Mouse (Mus musculus) CH12.LX (cell line): Measurements from ENCODE around the gene Fcer1g. TPM values are rescaled to one million over a fixed set of nuclear protein-coding genes. Genes with fewer than 3 reads are reported as not detected.

Experiments
- DNase-seq: peaks from one replicate; pipeline ENCODE4 v3.0.0-alpha.2; 2013; ENCODE audit errors: extremely low read depth
- H3K27ac ChIP-seq: 2 replicates; pipeline ENCODE4 v1.5.1; 2012; ENCODE audit warnings: low read depth, mild to moderate bottlenecking, control low read depth, moderate library complexity; ENCODE audit not compliant: insufficient read depth
- H3K27me3 ChIP-seq: replicated peaks from 2 replicates; pipeline ENCODE3; 2012; ENCODE audit warnings: inconsistent platforms
- H3K36me3 ChIP-seq, 2 experiments: replicated peaks in 1 of 2; 2 replicates each; pipeline versions ENCODE3 to v1.6.1; 2012; ENCODE audit warnings: inconsistent platforms in 1 of 2, low read length in 1 of 2, mild to moderate bottlenecking in 1 of 2, mixed read lengths in 1 of 2, moderate library complexity in 1 of 2; ENCODE audit not compliant: control insufficient read depth in 1 of 2, insufficient read depth in 1 of 2
- H3K4me1 ChIP-seq, 2 experiments: 2 replicates each; pipeline ENCODE4 v1.6.1; 2012; ENCODE audit warnings: inconsistent platforms in 1 of 2, moderate library complexity in 1 of 2; ENCODE audit not compliant: insufficient read depth in 2 of 2, control insufficient read depth in 1 of 2
- H3K4me2 ChIP-seq: 2 replicates; pipeline ENCODE4 v1.6.1; 2012; ENCODE audit warnings: low read depth, mild to moderate bottlenecking, control low read depth; ENCODE audit not compliant: poor library complexity, insufficient read depth, severe bottlenecking
- H3K4me3 ChIP-seq, 3 experiments: fragments of 150-350 bp in 1 of 3; sonication (generic) in 1 of 3; replicated peaks in 1 of 3; 2 replicates each; pipeline versions ENCODE3 to v1.5.1; 2011 to 2012; ENCODE audit warnings: low read depth in 2 of 3, low read length in 2 of 3, mild to moderate bottlenecking in 2 of 3, moderate library complexity in 2 of 3, control low read depth in 1 of 3, improper control_type of control experiment in 1 of 3, inconsistent platforms in 1 of 3, mixed read lengths in 1 of 3; ENCODE audit not compliant: poor library complexity in 1 of 3
- H3K79me2 ChIP-seq: replicated peaks from 2 replicates; pipeline ENCODE4 v1.6.1; 2012; ENCODE audit warnings: mild to moderate bottlenecking, moderate library complexity; ENCODE audit not compliant: control insufficient read depth, poor library complexity, insufficient read depth, severe bottlenecking; ENCODE audit errors: extremely low read depth
- H3K9ac ChIP-seq: 2 replicates; pipeline ENCODE4 v1.6.1; 2012; ENCODE audit warnings: low read depth, mild to moderate bottlenecking, control low read depth, moderate library complexity; ENCODE audit not compliant: insufficient read depth
- H3K9me3 ChIP-seq: replicated peaks from 2 replicates; pipeline ENCODE3; 2012; ENCODE audit warnings: low read length, inconsistent platforms, mixed read lengths
- CHD2 ChIP-seq: IDR thresholded peaks from 2 replicates; pipeline ENCODE4 v1.6.1; 2011; ENCODE audit warnings: low read length, improper control_type of control experiment
- CTCF ChIP-seq, 2 experiments: IDR thresholded peaks in 1 of 2; conservative IDR thresholded peaks in 1 of 2; 2 replicates each; pipeline ENCODE4 v1.5.1; 2011 to 2012; ENCODE audit warnings: low read depth in 2 of 2, low read length in 2 of 2, improper control_type of control experiment in 1 of 2, inconsistent platforms in 1 of 2, mild to moderate bottlenecking in 1 of 2, moderate library complexity in 1 of 2
- E2F4 ChIP-seq: IDR thresholded peaks from 2 replicates; pipeline ENCODE4 v1.6.1; 2011; ENCODE audit warnings: low read depth, low read length, improper control_type of control experiment; ENCODE audit not compliant: insufficient replicate concordance
- HCFC1 ChIP-seq: IDR thresholded peaks from 2 replicates; pipeline ENCODE4 v1.6.1; 2012; ENCODE audit warnings: low read depth, mild to moderate bottlenecking, inconsistent platforms, low read length, improper control_type of control experiment
- IRF4 ChIP-seq: IDR thresholded peaks from 2 replicates; pipeline ENCODE4 v1.6.1; 2014; ENCODE audit warnings: low read depth, mild to moderate bottlenecking, inconsistent platforms, low read length, improper control_type of control experiment
- JUND ChIP-seq: conservative IDR thresholded peaks from 2 replicates; pipeline ENCODE4 v1.6.1; 2011; ENCODE audit warnings: low read depth, low read length, improper control_type of control experiment
- KAT2A ChIP-seq: IDR thresholded peaks from 2 replicates; pipeline ENCODE4 v1.6.1; 2012; ENCODE audit warnings: low read length, improper control_type of control experiment, inconsistent platforms; ENCODE audit not compliant: insufficient replicate concordance
- MAX ChIP-seq: IDR thresholded peaks from 2 replicates; pipeline ENCODE4 v1.6.1; 2011; ENCODE audit warnings: low read length, improper control_type of control experiment
- MAZ ChIP-seq: IDR thresholded peaks from 2 replicates; pipeline ENCODE4 v1.6.1; 2012; ENCODE audit warnings: low read depth, mild to moderate bottlenecking, inconsistent platforms, low read length, improper control_type of control experiment, moderate library complexity
- MEF2A ChIP-seq: IDR thresholded peaks from 2 replicates; pipeline ENCODE4 v1.6.1; 2014; ENCODE audit warnings: low read depth, mild to moderate bottlenecking, inconsistent platforms, low read length, improper control_type of control experiment, borderline replicate concordance
- MXI1 ChIP-seq: IDR thresholded peaks from 2 replicates; pipeline ENCODE4 v1.6.1; 2011; ENCODE audit warnings: mild to moderate bottlenecking, low read depth, low read length, improper control_type of control experiment
- MYC ChIP-seq: IDR thresholded peaks from 2 replicates; pipeline ENCODE4 v1.6.1; 2011; ENCODE audit warnings: low read depth, mild to moderate bottlenecking, improper control_type of control experiment, low read length
- NRF1 ChIP-seq: IDR thresholded peaks from 2 replicates; pipeline ENCODE4 v1.6.1; 2014; ENCODE audit warnings: low read depth, mild to moderate bottlenecking, inconsistent platforms, low read length, improper control_type of control experiment, moderate library complexity
- PAX5 ChIP-seq: IDR thresholded peaks from 2 replicates; pipeline ENCODE4 v1.6.1; 2012; ENCODE audit warnings: low read length, inconsistent platforms, mixed read lengths
- POLR2A ChIP-seq: IDR thresholded peaks from 2 replicates; pipeline ENCODE4 v1.6.1; 2011; ENCODE audit warnings: low read depth, mild to moderate bottlenecking, improper control_type of control experiment, low read length
- POLR2AphosphoS2 ChIP-seq: IDR thresholded peaks from 2 replicates; pipeline ENCODE4 v1.6.1; 2011; ENCODE audit warnings: low read depth, low read length, improper control_type of control experiment
- RAD21 ChIP-seq: IDR thresholded peaks from 2 replicates; pipeline ENCODE4 v1.6.1; 2011; ENCODE audit warnings: low read depth, mild to moderate bottlenecking, low read length, improper control_type of control experiment, moderate library complexity
- RCOR1 ChIP-seq: conservative IDR thresholded peaks from 2 replicates; pipeline ENCODE4 v1.6.1; 2012; ENCODE audit warnings: low read depth, mild to moderate bottlenecking, inconsistent platforms, low read length, improper control_type of control experiment
- SMC3 ChIP-seq: IDR thresholded peaks from 2 replicates; pipeline ENCODE4 v1.6.1; 2011; ENCODE audit warnings: low read depth, low read length, improper control_type of control experiment
- USF1 ChIP-seq: IDR thresholded peaks from 2 replicates; pipeline ENCODE4 v1.6.1; 2014; ENCODE audit warnings: low read depth, mild to moderate bottlenecking, inconsistent platforms, low read length, improper control_type of control experiment
- ZMIZ1 ChIP-seq: IDR thresholded peaks from 2 replicates; pipeline ENCODE4 v1.6.1; 2012; ENCODE audit warnings: low read depth, mild to moderate bottlenecking, inconsistent platforms, low read length, improper control_type of control experiment
- dilution Hi-C: fragments of 300-500 bp; cut with MboI; formaldehyde crosslinking; loops from 2 replicates; pipeline ENCODE4 v1.14.3; 2020; ENCODE audit warnings: low sequenced_read_pairs; ENCODE audit not compliant: extremely low pct_unique_long_range_greater_than_20kb, extremely low pct_ligation_motif_present
- in situ Hi-C: fragments of 300-500 bp; cut with MboI; formaldehyde crosslinking; loops from 3 replicates; pipeline ENCODE4 v1.14.3; 2019; ENCODE audit warnings: low sequenced_read_pairs, low pct_ligation_motif_present, low pct_unique_long_range_greater_than_20kb, mixed read lengths
- polyA plus RNA-seq: library from polyadenylated mRNA; unstranded; fragments of >175 nt; gene quantifications from 2 replicates; pipeline ENCODE4 v1.2.1, GENCODE M21; 2012; ENCODE audit warnings: low read depth; ENCODE audit not compliant: insufficient read length
- total RNA-seq, 2 experiments: library from RNA; depleted of rRNA; stranded (reverse); fragments of 300-350 nt in 1 of 2; fragments of >200 nt in 1 of 2; gene quantifications; 2 replicates each; pipeline ENCODE4 v1.2.3; 2012 to 2014

Fcer1g gene
- total and polyA plus RNA-seq, 3 experiments: 10.1 to 51.2 (median 31.3) TPM

GRCm38 (mm10) chr1:171271622-171272021 is 37.5 kb upstream of the Fcer1g start:
- H3K4me1 ChIP-seq: peaks cover 0 to 26% of the 10 kb centered on the region in 2 experiments; a peak in 2 of 4 replicates
- H3K79me2 ChIP-seq: no peaks in the 10 kb centered on the region
- dilution Hi-C loops: no loop called here
- in situ Hi-C loops: no loop called here
- no peak for TF ChIP-seq HCFC1
- TF ChIP-seq MAZ: no peak
- TF ChIP-seq IRF4: no peak
- no peak for TF ChIP-seq POLR2A
- no peak for TF ChIP-seq RCOR1
- no peak for TF ChIP-seq RAD21
- no peak for TF ChIP-seq MAX
- TF ChIP-seq CHD2: no peak
- TF ChIP-seq MXI1: no peak
- TF ChIP-seq JUND: no peak
- no peak for TF ChIP-seq NRF1
- no peak for TF ChIP-seq ZMIZ1
- TF ChIP-seq, all 38 proteins: peak for 0
- peaks cover 39 to 50% of the 10 kb centered on the region in 2 experiments for H3K36me3 ChIP-seq
- no peak overlapping the region for H3K4me2 ChIP-seq
- no peak overlapping the region for H3K9ac ChIP-seq
- H3K27me3 ChIP-seq: no peaks in the 10 kb centered on the region
- no peak overlapping the region for H3K4me3 ChIP-seq
- no peaks in the 10 kb centered on the region for H3K9me3 ChIP-seq
- no peak for DNase-seq
- H3K27ac ChIP-seq: no peak overlapping the region

- no peak overlapping the region for H3K27ac ChIP-seq
- H3K9me3 ChIP-seq: no peaks in the 10 kb centered on the region
- peak overlapping the region; percentile 86 for H3K4me2 ChIP-seq
- no peaks in the 10 kb centered on the region for H3K79me2 ChIP-seq
- in situ Hi-C loops: no loop called here
- peak overlapping the region; percentile 83 to 93 (median 93) for H3K4me3 ChIP-seq
- peaks cover 36 to 45% of the 10 kb centered on the region in 2 experiments for H3K36me3 ChIP-seq
- peaks cover 0 to 26% of the 10 kb centered on the region in 2 experiments; a peak in 2 of 4 replicates for H3K4me1 ChIP-seq
- H3K27me3 ChIP-seq: no peaks in the 10 kb centered on the region
- H3K9ac ChIP-seq: no peak overlapping the region
- dilution Hi-C loops: no loop called here
- no peak for DNase-seq
- no peak for TF ChIP-seq E2F4
- TF ChIP-seq KAT2A: no peak
- TF ChIP-seq SMC3: no peak
- TF ChIP-seq JUND: no peak
- TF ChIP-seq POLR2AphosphoS2: no peak
- TF ChIP-seq USF1: no peak
- TF ChIP-seq PAX5: no peak
- no peak for TF ChIP-seq HCFC1
- no peak for TF ChIP-seq MYC
- TF ChIP-seq CTCF (conservative IDR thresholded peaks at IDR 0.05 in 1 of 2, IDR thresholded peaks at IDR 0.05 in 1 of 2; ENCODE audit: low read depth in 2 of 2, low read length in 2 of 2): no peak
- TF ChIP-seq MEF2A: no peak
Observed at GRCm38 (mm10) chr1:171271196-171271595, 37.0 kb upstream of the Fcer1g start.
